Mouse (Mus musculus): Measurements from ENCODE around the gene Sgsm1. TPM values are rescaled to one million over a fixed set of nuclear protein-coding genes. Genes with fewer than 3 reads are reported as not detected.

Gene Sgsm1
- polyA plus RNA-seq, 1 experiment = 1.8 TPM

DNA sequence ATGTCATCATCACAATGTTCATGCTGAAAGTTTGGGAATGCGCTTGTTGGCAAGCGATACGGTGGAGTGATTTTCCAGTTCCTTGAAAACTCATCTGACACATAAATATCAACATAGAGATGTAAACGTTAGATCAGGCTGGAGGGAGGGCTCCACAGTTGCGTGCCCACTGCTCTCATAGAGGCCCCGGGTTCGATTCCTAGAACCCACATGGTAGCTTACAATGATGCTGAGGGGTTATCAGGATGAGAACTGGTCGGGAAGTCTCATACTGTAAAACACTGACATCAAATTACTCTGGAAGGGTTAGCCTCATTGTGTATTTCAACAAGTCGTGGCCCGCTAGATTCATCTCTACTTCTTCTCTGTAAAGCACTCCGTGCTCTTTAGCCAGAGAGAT, 24.5 kb downstream of the Sgsm1 start:
- no peak overlapping the region for H3K4me3 ChIP-seq (ENCODE audit: control insufficient read depth, low read depth, low read length)
- TF ChIP-seq CTCF (IDR thresholded peaks at IDR 0.05; ENCODE audit: control insufficient read depth, insufficient read depth, insufficient replicate concordance, low read depth, low read length) = no peak
- TF ChIP-seq POLR2A (IDR thresholded peaks at IDR 0.05; ENCODE audit: control insufficient read depth, low read depth, low read length) = no peak
- no peaks in the 10 kb centered on the region for H3K27me3 ChIP-seq (ENCODE audit: control insufficient read depth, insufficient read depth, low read length)
- H3K36me3 ChIP-seq (ENCODE audit: control insufficient read depth, insufficient read depth, low read length) = no peaks in the 10 kb centered on the region
- no peak overlapping the region for H3K27ac ChIP-seq (ENCODE audit: control insufficient read depth, insufficient read depth, low read depth, low read length)
- peaks cover 2% of the 10 kb centered on the region; the same call in 1 of the 2 replicates for H3K4me1 ChIP-seq (ENCODE audit: control insufficient read depth, insufficient read depth, low read length)

DNA sequence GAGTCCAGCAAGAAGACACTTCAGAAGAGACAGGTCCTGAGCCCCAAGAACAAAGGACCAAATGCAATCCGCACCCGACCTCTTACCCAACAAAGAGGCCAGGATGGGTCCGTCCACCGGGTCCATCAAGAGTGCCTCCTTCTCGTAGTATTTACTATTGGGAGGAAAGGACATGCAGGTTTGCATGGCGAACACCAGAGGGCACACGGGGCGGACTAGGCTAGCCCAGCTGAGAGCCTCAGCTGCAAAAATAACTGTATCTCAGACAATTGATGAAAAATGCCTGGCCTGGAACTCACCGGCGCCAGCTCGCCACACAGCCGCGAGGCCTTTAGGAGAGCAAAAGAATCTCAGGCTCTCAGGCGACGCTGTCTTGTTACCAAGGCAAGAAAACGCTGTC, 25.0 kb downstream of the Sgsm1 start:
- H3K27me3 ChIP-seq (ENCODE audit: control insufficient read depth, insufficient read depth, low read length) = no peaks in the 10 kb centered on the region

DNA sequence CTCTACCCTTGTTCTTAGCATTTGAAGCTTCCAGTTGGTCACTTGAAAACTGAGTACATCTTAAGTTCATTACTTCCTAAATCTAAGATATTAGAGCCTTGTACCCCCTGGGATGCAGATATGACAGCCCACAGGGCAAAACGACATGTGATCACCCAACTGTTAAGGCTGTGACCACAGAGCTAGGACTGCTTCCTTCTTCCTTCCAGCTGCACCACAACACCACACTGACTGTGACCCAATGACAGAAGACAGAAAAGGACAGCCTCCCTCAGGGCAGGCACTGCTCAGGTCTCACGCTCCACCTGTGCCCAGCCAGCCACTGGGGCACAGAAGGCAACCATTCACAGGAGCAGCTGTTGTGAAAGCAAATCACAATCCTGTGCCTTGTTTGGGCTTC, 26.9 kb downstream of the Sgsm1 start:
- TF ChIP-seq CTCF (IDR thresholded peaks at IDR 0.05; ENCODE audit: control insufficient read depth, insufficient read depth, insufficient replicate concordance, low read depth, low read length) = no peak
- Histone ChIP-seq H3K4me3 (ENCODE audit: control insufficient read depth, low read depth, low read length) (no peak overlapping the region), H3K27ac (ENCODE audit: control insufficient read depth, insufficient read depth, low read depth, low read length) (no peak overlapping the region), H3K36me3 (ENCODE audit: control insufficient read depth, insufficient read depth, low read length) (no peaks in the 10 kb centered on the region), H3K27me3 (ENCODE audit: control insufficient read depth, insufficient read depth, low read length) (no peaks in the 10 kb centered on the region), H3K4me1 (ENCODE audit: control insufficient read depth, insufficient read depth, low read length) (peaks cover 2% of the 10 kb centered on the region; the same call in 1 of the 2 replicates)

More for the DNA sequence above, 25.0 kb downstream of the Sgsm1 start:
- Histone ChIP-seq H3K4me1 (ENCODE audit: control insufficient read depth, insufficient read depth, low read length) (peaks cover 2% of the 10 kb centered on the region; the same call in 1 of the 2 replicates), H3K27ac (ENCODE audit: control insufficient read depth, insufficient read depth, low read depth, low read length) (no peak overlapping the region), H3K4me3 (ENCODE audit: control insufficient read depth, low read depth, low read length) (no peak overlapping the region), H3K36me3 (ENCODE audit: control insufficient read depth, insufficient read depth, low read length) (no peaks in the 10 kb centered on the region)
- TF ChIP-seq CTCF (IDR thresholded peaks at IDR 0.05; ENCODE audit: control insufficient read depth, insufficient read depth, insufficient replicate concordance, low read depth, low read length) (no peak), POLR2A (IDR thresholded peaks at IDR 0.05; ENCODE audit: control insufficient read depth, low read depth, low read length) (no peak)

DNA sequence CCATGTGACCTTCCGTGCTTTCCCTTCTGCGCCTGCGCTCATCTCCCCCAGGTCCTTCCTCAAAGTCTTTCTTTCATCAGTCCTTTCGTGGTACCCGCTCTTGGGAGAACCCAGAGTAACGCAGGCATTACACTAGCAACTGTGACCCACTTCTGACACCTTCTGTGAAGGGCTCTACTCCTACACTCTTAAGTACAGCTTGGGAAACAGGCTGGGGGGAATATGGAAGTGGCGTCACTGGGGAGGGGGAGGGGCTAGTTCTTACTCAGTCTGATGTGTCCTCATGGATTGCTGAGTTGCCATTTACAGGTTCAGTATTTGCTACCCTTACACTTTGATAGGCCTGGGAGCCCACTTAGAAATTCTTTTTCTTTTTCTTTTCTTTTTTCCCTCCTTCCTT, 29.0 kb downstream of the Sgsm1 start:
- H3K27me3 ChIP-seq (ENCODE audit: control insufficient read depth, insufficient read depth, low read length) = no peaks in the 10 kb centered on the region
- no peaks in the 10 kb centered on the region for H3K4me1 ChIP-seq (ENCODE audit: control insufficient read depth, insufficient read depth, low read length)
- no peak overlapping the region for H3K27ac ChIP-seq (ENCODE audit: control insufficient read depth, insufficient read depth, low read depth, low read length)
- H3K36me3 ChIP-seq (ENCODE audit: control insufficient read depth, insufficient read depth, low read length) = no peaks in the 10 kb centered on the region
- no peak for TF ChIP-seq POLR2A (IDR thresholded peaks at IDR 0.05; ENCODE audit: control insufficient read depth, low read depth, low read length)
- no peak for TF ChIP-seq CTCF (IDR thresholded peaks at IDR 0.05; ENCODE audit: control insufficient read depth, insufficient read depth, insufficient replicate concordance, low read depth, low read length)
- H3K4me3 ChIP-seq (ENCODE audit: control insufficient read depth, low read depth, low read length) = no peak overlapping the region

DNA sequence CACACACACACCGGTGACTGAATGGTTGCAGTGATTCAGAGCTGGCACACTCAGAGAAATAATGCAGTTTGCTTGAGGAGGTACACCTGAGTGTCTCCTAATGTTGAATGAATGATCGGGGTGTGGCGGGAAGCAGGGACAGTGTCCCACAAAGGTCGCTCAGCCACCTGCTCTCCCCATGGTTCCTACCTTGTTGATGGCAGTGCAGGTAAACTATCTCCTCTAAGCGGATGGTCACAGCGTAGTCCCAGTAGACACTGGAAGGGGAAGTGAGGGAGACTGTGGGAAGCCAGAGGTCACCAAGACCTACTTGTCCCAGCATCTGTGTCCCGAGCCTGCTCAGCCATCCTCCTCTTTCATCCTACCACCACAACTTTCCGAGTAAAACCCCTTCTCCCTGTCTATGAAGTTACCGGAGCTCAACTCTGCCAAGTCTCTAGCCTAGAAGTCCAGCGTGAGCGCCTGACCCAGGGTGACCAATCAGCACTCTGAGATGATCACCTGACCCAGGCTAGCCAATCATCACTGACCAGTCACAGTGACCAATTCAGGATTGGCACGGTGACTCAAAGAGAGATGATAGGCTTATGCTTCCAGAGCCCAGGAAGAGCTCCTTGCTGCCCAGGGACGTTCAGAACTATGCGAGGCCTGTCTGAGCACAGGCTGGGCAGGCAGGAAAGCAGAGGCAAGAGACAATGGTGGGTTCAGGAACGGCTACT, 30.3 kb downstream of the Sgsm1 start:
- Histone ChIP-seq H3K27ac (ENCODE audit: control insufficient read depth, insufficient read depth, low read depth, low read length) (no peak overlapping the region), H3K4me1 (ENCODE audit: control insufficient read depth, insufficient read depth, low read length) (no peaks in the 10 kb centered on the region), H3K4me3 (ENCODE audit: control insufficient read depth, low read depth, low read length) (no peak overlapping the region), H3K36me3 (ENCODE audit: control insufficient read depth, insufficient read depth, low read length) (no peaks in the 10 kb centered on the region), H3K27me3 (ENCODE audit: control insufficient read depth, insufficient read depth, low read length) (no peaks in the 10 kb centered on the region)
- TF ChIP-seq CTCF (IDR thresholded peaks at IDR 0.05; ENCODE audit: control insufficient read depth, insufficient read depth, insufficient replicate concordance, low read depth, low read length) (no peak), POLR2A (IDR thresholded peaks at IDR 0.05; ENCODE audit: control insufficient read depth, low read depth, low read length) (no peak)

DNA sequence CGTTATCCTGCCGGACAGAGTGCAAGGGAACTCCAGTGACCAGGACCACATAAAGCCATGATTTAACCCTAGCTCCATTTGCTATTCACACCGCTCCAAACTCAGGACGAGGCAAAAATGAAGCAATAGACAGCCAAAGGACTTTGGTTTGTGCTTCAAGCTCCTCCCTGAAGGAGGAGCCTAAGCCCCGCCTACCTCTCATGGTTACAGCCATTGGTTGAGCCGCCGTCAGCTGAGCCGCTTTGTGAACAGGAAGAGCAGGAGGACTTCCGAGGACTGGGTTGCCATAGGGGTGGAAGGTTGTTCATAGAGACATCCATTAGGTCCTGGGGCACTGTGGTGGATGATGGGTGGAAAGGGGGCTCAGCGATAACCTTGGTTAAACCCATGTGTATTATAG, 34.7 kb downstream of the Sgsm1 start:
- Histone ChIP-seq H3K4me3 (ENCODE audit: control insufficient read depth, low read depth, low read length) (no peak overlapping the region), H3K4me1 (ENCODE audit: control insufficient read depth, insufficient read depth, low read length) (no peaks in the 10 kb centered on the region; the same call in 1 of the 2 replicates), H3K36me3 (ENCODE audit: control insufficient read depth, insufficient read depth, low read length) (no peaks in the 10 kb centered on the region), H3K27ac (ENCODE audit: control insufficient read depth, insufficient read depth, low read depth, low read length) (no peak overlapping the region), H3K27me3 (ENCODE audit: control insufficient read depth, insufficient read depth, low read length) (no peaks in the 10 kb centered on the region)
- TF ChIP-seq POLR2A (IDR thresholded peaks at IDR 0.05; ENCODE audit: control insufficient read depth, low read depth, low read length) (no peak), CTCF (IDR thresholded peaks at IDR 0.05; ENCODE audit: control insufficient read depth, insufficient read depth, insufficient replicate concordance, low read depth, low read length) (no peak)

DNA sequence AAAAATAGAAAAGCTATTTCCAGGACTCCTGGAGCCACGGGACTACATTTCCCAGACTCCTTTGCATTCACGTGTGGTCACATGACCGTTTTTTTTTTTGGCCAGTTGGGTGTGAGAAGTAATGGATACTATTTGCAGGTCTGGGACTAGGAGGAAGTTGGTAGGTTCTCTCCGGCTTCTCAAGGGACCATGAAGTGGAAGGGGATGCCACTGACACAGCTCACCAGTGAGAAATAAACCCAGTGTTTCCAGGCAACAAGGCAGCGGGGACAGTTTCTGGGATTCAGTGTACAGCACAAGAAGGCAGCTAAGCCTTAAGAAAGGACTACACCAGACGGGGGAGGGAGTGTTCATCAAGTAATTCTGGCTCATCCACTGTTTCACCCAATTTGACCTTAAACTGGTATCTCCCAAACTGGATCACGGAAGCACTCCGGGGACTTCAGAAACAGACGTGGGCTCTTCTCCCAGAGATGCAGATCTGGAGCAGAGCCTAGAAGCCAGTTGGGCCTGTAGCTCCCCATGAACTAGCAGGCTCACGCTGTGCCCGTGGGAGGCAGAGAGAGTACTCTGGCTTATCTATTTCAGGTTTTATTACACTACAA, 39.3 kb downstream of the Sgsm1 start:
- Histone ChIP-seq H3K27me3 (ENCODE audit: control insufficient read depth, insufficient read depth, low read length) (no peaks in the 10 kb centered on the region), H3K4me3 (ENCODE audit: control insufficient read depth, low read depth, low read length) (no peak overlapping the region), H3K27ac (ENCODE audit: control insufficient read depth, insufficient read depth, low read depth, low read length) (peak overlapping the region; percentile 19; the same call in 1 of the 2 replicates), H3K4me1 (ENCODE audit: control insufficient read depth, insufficient read depth, low read length) (no peaks in the 10 kb centered on the region; the same call in 1 of the 2 replicates), H3K36me3 (ENCODE audit: control insufficient read depth, insufficient read depth, low read length) (no peaks in the 10 kb centered on the region)
- TF ChIP-seq CTCF (IDR thresholded peaks at IDR 0.05; ENCODE audit: control insufficient read depth, insufficient read depth, insufficient replicate concordance, low read depth, low read length) = no peak
- no peak for TF ChIP-seq POLR2A (IDR thresholded peaks at IDR 0.05; ENCODE audit: control insufficient read depth, low read depth, low read length)

Data from testis, adult 2 months (tissue).